Mouse (Mus musculus) erythroid progenitor cell, adult 5-6 weeks (primary cell): ENCODE data around the gene Wwox. TPM values are rescaled to one million over a fixed set of nuclear protein-coding genes. Genes with fewer than 3 reads are reported as not detected.

Experiments
- ATAC-seq: replicated peaks from 2 replicates; pipeline ENCODE4 v1.8.0; 2016; ENCODE audit warnings: moderate number of reproducible peaks, mild to moderate bottlenecking, moderate TSS enrichment, inconsistent platforms; ENCODE audit not compliant: poor library complexity, low FRiP score, severe bottlenecking
- total RNA-seq, 2 experiments: library from RNA; stranded (forward) in 1 of 2; stranded (reverse) in 1 of 2; fragments of 150-400 nt in 1 of 2; fragments of 186-747, 209-891 nt in 1 of 2; gene quantifications; 2 replicates each; pipeline versions ENCODE4 v1.2.3 to v1.2.4; 2015 to 2017; ENCODE audit warnings: low replicate concordance in 2 of 2

The Wwox gene
- total RNA-seq, 2 experiments from 2014 or later = 3.8 to 3.9 TPM

- ATAC-seq = no peak
Measured at GRCm38 (mm10) chr8:114694566-114695198, 255.2 kb downstream of the Wwox start.

- ATAC-seq = no peak
Measured at GRCm38 (mm10) chr8:114703517-114703916, 264.1 kb downstream of the Wwox start.

GRCm38 (mm10) chr8:114707538-114708138 lies 268.2 kb downstream of the Wwox start:
- no peak for ATAC-seq

GRCm38 (mm10) chr8:114715318-114716070 lies 276.0 kb downstream of the Wwox start:
- no peak for ATAC-seq

- ATAC-seq = no peak
Measured at GRCm38 (mm10) chr8:114716546-114717255, 277.2 kb downstream of the Wwox start.

- ATAC-seq = no peak
Measured at GRCm38 (mm10) chr8:114718821-114719220, 279.4 kb downstream of the Wwox start.

GRCm38 (mm10) chr8:114722611-114723010 lies 283.2 kb downstream of the Wwox start:
- no peak for ATAC-seq

GRCm38 (mm10) chr8:114731260-114732140 lies 292.0 kb downstream of the Wwox start:
- ATAC-seq = no peak

- no peak for ATAC-seq
Measured at GRCm38 (mm10) chr8:114743185-114743915, 303.9 kb downstream of the Wwox start.

GRCm38 (mm10) chr8:114746373-114746772 lies 306.9 kb downstream of the Wwox start:
- ATAC-seq = no peak

GRCm38 (mm10) chr8:114751376-114752135 lies 312.1 kb downstream of the Wwox start:
- ATAC-seq = no peak

GRCm38 (mm10) chr8:114759621-114760020 lies 320.2 kb downstream of the Wwox start:
- ATAC-seq = no peak

- no peak for ATAC-seq
Measured at GRCm38 (mm10) chr8:114768536-114768935, 329.1 kb downstream of the Wwox start.

GRCm38 (mm10) chr8:114770856-114771776 lies 331.7 kb downstream of the Wwox start:
- no peak for ATAC-seq

GRCm38 (mm10) chr8:114772276-114772849 lies 332.9 kb downstream of the Wwox start:
- ATAC-seq = no peak

GRCm38 (mm10) chr8:114773461-114774414 lies 334.3 kb downstream of the Wwox start:
- no peak for ATAC-seq
